Mouse (Mus musculus): ENCODE data around the gene Sfxn1.

The Sfxn1 gene

GRCm38 (mm10) chr13:54071606-54072331 lies at the start of gene Sfxn1:
Sfxn1 (plus strand) TSS chr13:54071869.
- DNase-seq (ENCODE audit: low read depth, low spot score): peak; percentile 78

GRCm38 (mm10) chr13:54023311-54023710 lies 48.4 kb upstream of the Sfxn1 start:
- DNase-seq (ENCODE audit: low read depth, low spot score): no peak

- no peak for DNase-seq (ENCODE audit: low read depth, low spot score)
Observed at GRCm38 (mm10) chr13:54027079-54027478, 44.6 kb upstream of the Sfxn1 start.

GRCm38 (mm10) chr13:54033653-54034052 lies 38.0 kb upstream of the Sfxn1 start:
- DNase-seq (ENCODE audit: low read depth, low spot score): no peak

GRCm38 (mm10) chr13:54035541-54035940 lies 36.1 kb upstream of the Sfxn1 start:
- DNase-seq (ENCODE audit: low read depth, low spot score): no peak

GRCm38 (mm10) chr13:54037936-54038335 lies 33.7 kb upstream of the Sfxn1 start:
- no peak for DNase-seq (ENCODE audit: low read depth, low spot score)

GRCm38 (mm10) chr13:54040256-54040655 lies 31.4 kb upstream of the Sfxn1 start:
- no peak for DNase-seq (ENCODE audit: low read depth, low spot score)

GRCm38 (mm10) chr13:54048679-54049352 lies 22.9 kb upstream of the Sfxn1 start:
- no peak for DNase-seq (ENCODE audit: low read depth, low spot score)

GRCm38 (mm10) chr13:54051641-54052040 lies 20.0 kb upstream of the Sfxn1 start:
- DNase-seq (ENCODE audit: low read depth, low spot score): no peak

- DNase-seq (ENCODE audit: low read depth, low spot score): no peak
Observed at GRCm38 (mm10) chr13:54054962-54055361, 16.7 kb upstream of the Sfxn1 start.

GRCm38 (mm10) chr13:54055448-54055861 lies 16.2 kb upstream of the Sfxn1 start, which contains the start of gene Drd1:
Drd1 (minus strand) TSS chr13:54055705.
- peak; percentile 74 for DNase-seq (ENCODE audit: low read depth, low spot score)

- no peak for DNase-seq (ENCODE audit: low read depth, low spot score)
Observed at GRCm38 (mm10) chr13:54062068-54062467, 9.6 kb upstream of the Sfxn1 start.

GRCm38 (mm10) chr13:54063292-54063691 lies 8.4 kb upstream of the Sfxn1 start:
- no peak for DNase-seq (ENCODE audit: low read depth, low spot score)

GRCm38 (mm10) chr13:54066081-54066746 lies 5.5 kb upstream of the Sfxn1 start:
- no peak for DNase-seq (ENCODE audit: low read depth, low spot score)

- DNase-seq (ENCODE audit: low read depth, low spot score): no peak
Observed at GRCm38 (mm10) chr13:54067617-54068166, 4.0 kb upstream of the Sfxn1 start.

GRCm38 (mm10) chr13:54071011-54071410 lies 658 bp upstream of the Sfxn1 start:
- DNase-seq (ENCODE audit: low read depth, low spot score): no peak

- no peak for DNase-seq (ENCODE audit: low read depth, low spot score)
Observed at GRCm38 (mm10) chr13:54072526-54073057, 923 bp downstream of the Sfxn1 start.

- no peak for DNase-seq (ENCODE audit: low read depth, low spot score)
Observed at GRCm38 (mm10) chr13:54073066-54073465, 1.4 kb downstream of the Sfxn1 start.

GRCm38 (mm10) chr13:54073491-54073890 lies 1.8 kb downstream of the Sfxn1 start:
- DNase-seq (ENCODE audit: low read depth, low spot score): no peak

- no peak for DNase-seq (ENCODE audit: low read depth, low spot score)
Observed at GRCm38 (mm10) chr13:54075416-54075815, 3.7 kb downstream of the Sfxn1 start.

- no peak for DNase-seq (ENCODE audit: low read depth, low spot score)
Observed at GRCm38 (mm10) chr13:54076051-54076450, 4.4 kb downstream of the Sfxn1 start.
